Mouse (Mus musculus) CH12.LX (cell line): ENCODE data around the gene Vtcn1. TPM values are rescaled to one million over a fixed set of nuclear protein-coding genes. Genes with fewer than 3 reads are reported as not detected.

Experiments
- DNase-seq: peaks from one replicate; pipeline ENCODE4 v3.0.0-alpha.2; 2013; ENCODE audit errors: extremely low read depth
- H3K27ac ChIP-seq: 2 replicates; pipeline ENCODE4 v1.5.1; 2012; ENCODE audit warnings: low read depth, mild to moderate bottlenecking, control low read depth, moderate library complexity; ENCODE audit not compliant: insufficient read depth
- H3K27me3 ChIP-seq: replicated peaks from 2 replicates; pipeline ENCODE3; 2012; ENCODE audit warnings: inconsistent platforms
- H3K36me3 ChIP-seq, 2 experiments: replicated peaks in 1 of 2; 2 replicates each; pipeline versions ENCODE3 to v1.6.1; 2012; ENCODE audit warnings: inconsistent platforms in 1 of 2, low read length in 1 of 2, mild to moderate bottlenecking in 1 of 2, mixed read lengths in 1 of 2, moderate library complexity in 1 of 2; ENCODE audit not compliant: control insufficient read depth in 1 of 2, insufficient read depth in 1 of 2
- H3K4me1 ChIP-seq, 2 experiments: 2 replicates each; pipeline ENCODE4 v1.6.1; 2012; ENCODE audit warnings: inconsistent platforms in 1 of 2, moderate library complexity in 1 of 2; ENCODE audit not compliant: insufficient read depth in 2 of 2, control insufficient read depth in 1 of 2
- H3K4me2 ChIP-seq: 2 replicates; pipeline ENCODE4 v1.6.1; 2012; ENCODE audit warnings: low read depth, mild to moderate bottlenecking, control low read depth; ENCODE audit not compliant: poor library complexity, insufficient read depth, severe bottlenecking
- H3K4me3 ChIP-seq, 3 experiments: fragments of 150-350 bp in 1 of 3; sonication (generic) in 1 of 3; replicated peaks in 1 of 3; 2 replicates each; pipeline versions ENCODE3 to v1.5.1; 2011 to 2012; ENCODE audit warnings: low read depth in 2 of 3, low read length in 2 of 3, mild to moderate bottlenecking in 2 of 3, moderate library complexity in 2 of 3, control low read depth in 1 of 3, improper control_type of control experiment in 1 of 3, inconsistent platforms in 1 of 3, mixed read lengths in 1 of 3; ENCODE audit not compliant: poor library complexity in 1 of 3
- H3K79me2 ChIP-seq: replicated peaks from 2 replicates; pipeline ENCODE4 v1.6.1; 2012; ENCODE audit warnings: mild to moderate bottlenecking, moderate library complexity; ENCODE audit not compliant: control insufficient read depth, poor library complexity, insufficient read depth, severe bottlenecking; ENCODE audit errors: extremely low read depth
- H3K9ac ChIP-seq: 2 replicates; pipeline ENCODE4 v1.6.1; 2012; ENCODE audit warnings: low read depth, mild to moderate bottlenecking, control low read depth, moderate library complexity; ENCODE audit not compliant: insufficient read depth
- H3K9me3 ChIP-seq: replicated peaks from 2 replicates; pipeline ENCODE3; 2012; ENCODE audit warnings: low read length, inconsistent platforms, mixed read lengths
- BHLHE40 ChIP-seq: IDR thresholded peaks from 2 replicates; pipeline ENCODE4 v1.6.1; 2011; ENCODE audit warnings: mild to moderate bottlenecking, low read depth, low read length, improper control_type of control experiment
- CHD1 ChIP-seq: IDR thresholded peaks from 2 replicates; pipeline ENCODE4 v1.6.1; 2012; ENCODE audit warnings: low read depth, low read length, improper control_type of control experiment, inconsistent platforms
- CHD2 ChIP-seq: IDR thresholded peaks from 2 replicates; pipeline ENCODE4 v1.6.1; 2011; ENCODE audit warnings: low read length, improper control_type of control experiment
- ETS1 ChIP-seq: conservative IDR thresholded peaks from 2 replicates; pipeline ENCODE4 v1.6.1; 2012; ENCODE audit warnings: low read depth, mild to moderate bottlenecking, inconsistent platforms, low read length, improper control_type of control experiment, moderate library complexity
- HCFC1 ChIP-seq: IDR thresholded peaks from 2 replicates; pipeline ENCODE4 v1.6.1; 2012; ENCODE audit warnings: low read depth, mild to moderate bottlenecking, inconsistent platforms, low read length, improper control_type of control experiment
- IRF4 ChIP-seq: IDR thresholded peaks from 2 replicates; pipeline ENCODE4 v1.6.1; 2014; ENCODE audit warnings: low read depth, mild to moderate bottlenecking, inconsistent platforms, low read length, improper control_type of control experiment
- KAT2A ChIP-seq: IDR thresholded peaks from 2 replicates; pipeline ENCODE4 v1.6.1; 2012; ENCODE audit warnings: low read length, improper control_type of control experiment, inconsistent platforms; ENCODE audit not compliant: insufficient replicate concordance
- MAFK ChIP-seq: IDR thresholded peaks from 2 replicates; pipeline ENCODE4 v1.6.1; 2011; ENCODE audit warnings: low read length, improper control_type of control experiment; ENCODE audit not compliant: insufficient replicate concordance
- MAZ ChIP-seq: IDR thresholded peaks from 2 replicates; pipeline ENCODE4 v1.6.1; 2012; ENCODE audit warnings: low read depth, mild to moderate bottlenecking, inconsistent platforms, low read length, improper control_type of control experiment, moderate library complexity
- NELFE ChIP-seq: IDR thresholded peaks from 2 replicates; pipeline ENCODE4 v1.6.1; 2011; ENCODE audit warnings: low read depth, low read length, improper control_type of control experiment
- NRF1 ChIP-seq: IDR thresholded peaks from 2 replicates; pipeline ENCODE4 v1.6.1; 2014; ENCODE audit warnings: low read depth, mild to moderate bottlenecking, inconsistent platforms, low read length, improper control_type of control experiment, moderate library complexity
- RAD21 ChIP-seq: IDR thresholded peaks from 2 replicates; pipeline ENCODE4 v1.6.1; 2011; ENCODE audit warnings: low read depth, mild to moderate bottlenecking, low read length, improper control_type of control experiment, moderate library complexity
- SIN3A ChIP-seq: IDR thresholded peaks from 2 replicates; pipeline ENCODE4 v1.6.1; 2012; ENCODE audit warnings: low read length, improper control_type of control experiment, inconsistent platforms
- SMC3 ChIP-seq: IDR thresholded peaks from 2 replicates; pipeline ENCODE4 v1.6.1; 2011; ENCODE audit warnings: low read depth, low read length, improper control_type of control experiment
- TCF12 ChIP-seq: IDR thresholded peaks from 2 replicates; pipeline ENCODE4 v1.6.1; 2014; ENCODE audit warnings: low read depth, mild to moderate bottlenecking, inconsistent platforms, low read length, improper control_type of control experiment
- UBTF ChIP-seq: IDR thresholded peaks from 2 replicates; pipeline ENCODE4 v1.6.1; 2012; ENCODE audit warnings: low read depth, mild to moderate bottlenecking, inconsistent platforms, low read length, improper control_type of control experiment, moderate library complexity
- USF1 ChIP-seq: IDR thresholded peaks from 2 replicates; pipeline ENCODE4 v1.6.1; 2014; ENCODE audit warnings: low read depth, mild to moderate bottlenecking, inconsistent platforms, low read length, improper control_type of control experiment
- USF2 ChIP-seq: conservative IDR thresholded peaks from 2 replicates; pipeline ENCODE4 v1.6.1; 2011; ENCODE audit warnings: low read depth, low read length, improper control_type of control experiment
- ZC3H11A ChIP-seq: IDR thresholded peaks from 2 replicates; pipeline ENCODE4 v1.6.1; 2012; ENCODE audit warnings: low read depth, mild to moderate bottlenecking, inconsistent platforms, low read length, improper control_type of control experiment
- ZMIZ1 ChIP-seq: IDR thresholded peaks from 2 replicates; pipeline ENCODE4 v1.6.1; 2012; ENCODE audit warnings: low read depth, mild to moderate bottlenecking, inconsistent platforms, low read length, improper control_type of control experiment
- ZNF384 ChIP-seq: IDR thresholded peaks from 2 replicates; pipeline ENCODE4 v1.6.1; 2012; ENCODE audit warnings: low read depth, low read length, improper control_type of control experiment, inconsistent platforms
- dilution Hi-C: fragments of 300-500 bp; cut with MboI; formaldehyde crosslinking; loops from 2 replicates; pipeline ENCODE4 v1.14.3; 2020; ENCODE audit warnings: low sequenced_read_pairs; ENCODE audit not compliant: extremely low pct_unique_long_range_greater_than_20kb, extremely low pct_ligation_motif_present
- in situ Hi-C: fragments of 300-500 bp; cut with MboI; formaldehyde crosslinking; loops from 3 replicates; pipeline ENCODE4 v1.14.3; 2019; ENCODE audit warnings: low sequenced_read_pairs, low pct_ligation_motif_present, low pct_unique_long_range_greater_than_20kb, mixed read lengths
- polyA plus RNA-seq: library from polyadenylated mRNA; unstranded; fragments of >175 nt; gene quantifications from 2 replicates; pipeline ENCODE4 v1.2.1, GENCODE M21; 2012; ENCODE audit warnings: low read depth; ENCODE audit not compliant: insufficient read length
- total RNA-seq, 2 experiments: library from RNA; depleted of rRNA; stranded (reverse); fragments of 300-350 nt in 1 of 2; fragments of >200 nt in 1 of 2; gene quantifications; 2 replicates each; pipeline ENCODE4 v1.2.3; 2012 to 2014

The Vtcn1 gene
- total and polyA plus RNA-seq, 3 experiments: 0.04 to 0.14 TPM; not detected in 1

DNA sequence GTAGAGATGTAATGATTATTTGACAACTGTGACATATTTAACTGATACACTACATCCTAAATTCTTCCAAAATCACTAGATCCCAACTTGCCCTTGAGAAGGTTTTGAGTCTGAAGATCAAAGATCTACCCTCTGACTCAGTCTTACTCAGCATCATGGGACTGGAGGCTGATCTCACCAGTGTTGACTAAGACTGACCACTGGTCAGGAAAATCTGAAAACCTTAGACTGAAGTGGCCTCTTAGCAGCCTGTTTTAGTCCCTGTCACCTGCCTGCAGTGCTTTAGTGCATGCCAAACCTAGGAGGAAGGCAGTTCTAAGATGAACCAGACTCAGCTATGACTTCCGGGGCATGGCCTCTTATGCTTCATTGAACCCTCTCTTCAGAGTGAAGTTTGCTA, 64.0 kb downstream of the Vtcn1 start (continued):
- TF ChIP-seq NRF1 (no peak), MAFK (no peak), MAZ (no peak), ZNF384 (no peak)

DNA sequence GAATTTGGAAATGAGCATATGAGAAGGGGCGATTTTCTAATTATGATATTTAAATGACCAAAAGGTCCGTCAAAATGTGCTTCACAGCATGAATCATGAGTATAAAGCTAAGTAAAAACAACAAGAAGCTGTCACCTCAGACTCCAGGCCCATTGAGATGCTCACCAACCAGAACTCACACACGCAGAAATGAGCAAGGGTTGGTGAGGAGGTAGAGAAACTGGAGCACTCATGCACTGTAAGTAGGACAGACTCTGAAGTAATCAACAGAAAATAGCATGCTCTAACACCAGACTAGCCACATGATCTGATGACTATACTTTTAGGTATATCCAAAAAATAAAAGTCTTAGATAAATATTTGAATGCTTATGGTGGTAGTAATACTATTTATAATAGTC, 65.1 kb downstream of the Vtcn1 start:
- Histone ChIP-seq H3K79me2 (no peaks in the 10 kb centered on the region), H3K27ac (no peak overlapping the region), H3K4me3 (no peak overlapping the region), H3K4me1 (peaks cover 10 to 25% of the 10 kb centered on the region in 2 experiments), H3K36me3 (no peaks in the 10 kb centered on the region), H3K27me3 (no peaks in the 10 kb centered on the region), H3K9me3 (peaks cover 7% of the 10 kb centered on the region), H3K9ac (no peak overlapping the region), H3K4me2 (no peak overlapping the region)
- DNase-seq: no peak
- dilution Hi-C loops (no loop called here), in situ Hi-C loops (no loop called here)
- TF ChIP-seq USF1 (no peak), CHD2 (no peak), ETS1 (no peak)

DNA sequence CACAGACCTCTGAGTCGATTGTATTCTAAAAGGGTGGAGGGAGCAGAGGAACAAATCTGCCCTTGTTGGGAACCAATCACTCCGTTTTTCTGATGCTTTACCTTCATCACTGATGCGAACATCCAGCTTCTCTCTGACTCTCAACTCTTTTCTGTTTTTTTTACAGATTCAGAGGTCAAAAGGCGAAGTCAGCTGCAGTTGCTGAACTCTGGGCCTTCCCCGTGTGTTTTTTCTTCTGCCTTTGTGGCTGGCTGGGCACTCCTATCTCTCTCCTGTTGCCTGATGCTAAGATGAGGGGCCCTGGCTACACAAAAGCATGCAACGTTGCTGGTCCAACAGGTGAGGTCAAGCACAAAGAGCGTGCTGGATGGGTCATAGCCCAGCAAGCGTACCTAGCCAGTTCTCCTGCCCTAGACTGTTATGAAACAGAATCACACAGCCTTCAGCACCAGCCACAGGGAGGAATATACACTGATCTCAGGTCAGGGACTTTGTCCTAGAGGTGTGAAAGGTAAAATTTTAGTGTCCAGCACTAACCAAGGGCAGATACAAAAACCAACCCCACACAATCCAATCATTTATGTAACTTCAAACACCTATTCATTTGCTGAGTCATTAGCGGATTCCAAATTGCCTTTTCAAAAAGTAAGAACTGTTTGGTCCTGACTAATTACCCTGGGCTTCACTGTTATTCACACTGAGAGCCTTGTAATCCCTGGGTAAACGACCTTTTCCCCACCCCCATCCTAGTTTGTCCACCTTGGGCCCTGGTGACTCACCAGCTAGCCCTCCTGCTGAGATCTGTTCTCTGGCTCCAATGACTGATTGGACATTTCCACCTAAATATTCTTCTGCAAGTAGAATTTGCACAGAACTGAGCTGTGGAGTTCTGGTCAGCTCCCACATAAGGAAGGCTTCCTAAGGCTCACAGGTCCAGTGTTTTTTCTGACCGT, 67.4 kb downstream of the Vtcn1 start:
- no peak for DNase-seq
- Histone ChIP-seq H3K9me3 (no peaks in the 10 kb centered on the region), H3K4me3 (no peak overlapping the region), H3K4me2 (no peak overlapping the region), H3K79me2 (no peaks in the 10 kb centered on the region), H3K9ac (no peak overlapping the region), H3K27me3 (no peaks in the 10 kb centered on the region), H3K4me1 (peaks cover 10 to 25% of the 10 kb centered on the region in 2 experiments), H3K36me3 (no peaks in the 10 kb centered on the region), H3K27ac (no peak overlapping the region)
- in situ Hi-C loops (no loop called here), dilution Hi-C loops (no loop called here)
- TF ChIP-seq BHLHE40: no peak
- TF ChIP-seq CHD1: no peak; the same call in 1 of the 2 replicates
- TF ChIP-seq KAT2A: no peak
- peak; percentile 63; the same call in 1 of the 2 replicates for TF ChIP-seq TCF12
- TF ChIP-seq MAFK: 0 out of 2 replicates have a peak, but pooled peaks have one; percentile 7
- TF ChIP-seq MAZ: no peak
- peak; percentile 38; the same call in 1 of the 2 replicates for TF ChIP-seq CHD2
- TF ChIP-seq HCFC1: no peak
- no peak for TF ChIP-seq SIN3A
- TF ChIP-seq NRF1: no peak
- TF ChIP-seq UBTF: no peak
- TF ChIP-seq ZNF384: peak; percentile 84
- no peak for TF ChIP-seq ZMIZ1
- no peak for TF ChIP-seq NELFE
- TF ChIP-seq RAD21: no peak
- no peak for TF ChIP-seq USF2
- no peak; the same call in 1 of the 2 replicates for TF ChIP-seq IRF4
- no peak for TF ChIP-seq ZC3H11A
- no peak for TF ChIP-seq SMC3
